Mouse (Mus musculus): ENCODE results near the gene Hsd17b6.
A peak's percentile ranks its signal among the peaks of the same experiment; 100 is the strongest.
"Not testable (repeated sequence)": the region's sequence is repeated elsewhere in the genome, so short reads cannot be mapped to it uniquely, and the experiment has no call there.

Hsd17b6 gene

GRCm38 (mm10) chr10:128007446-128007845, at the start of gene Hsd17b6:
Gene Hsd17b6 (minus strand): TSS chr10:128007611.
- DNase-seq (ENCODE audit: low spot score in 2 of 2) = no peak

- DNase-seq (ENCODE audit: low spot score in 2 of 2) = no peak
These were observed 45.6 kb upstream of the Hsd17b6 start for GRCm38 (mm10) chr10:128053001-128053400.

GRCm38 (mm10) chr10:128052136-128052535, 44.7 kb upstream of the Hsd17b6 start:
- not testable (repeated sequence) for DNase-seq (ENCODE audit: low spot score in 2 of 2)

- no peak for DNase-seq (ENCODE audit: low spot score in 2 of 2)
These were observed 44.2 kb upstream of the Hsd17b6 start for GRCm38 (mm10) chr10:128051589-128051988.

- DNase-seq (ENCODE audit: low spot score in 2 of 2) = no peak
These were observed 42.9 kb upstream of the Hsd17b6 start for GRCm38 (mm10) chr10:128050355-128050754.

GRCm38 (mm10) chr10:128049741-128050140, 42.3 kb upstream of the Hsd17b6 start:
- DNase-seq (ENCODE audit: low spot score in 2 of 2) = no peak

- DNase-seq (ENCODE audit: low spot score in 2 of 2) = no peak
These were observed 40.7 kb upstream of the Hsd17b6 start for GRCm38 (mm10) chr10:128048157-128048556.

- no peak for DNase-seq (ENCODE audit: low spot score in 2 of 2)
These were observed 35.8 kb upstream of the Hsd17b6 start for GRCm38 (mm10) chr10:128043041-128043835.

GRCm38 (mm10) chr10:128042466-128042865, 35.1 kb upstream of the Hsd17b6 start:
- DNase-seq (ENCODE audit: low spot score in 2 of 2) = no peak

GRCm38 (mm10) chr10:128041636-128042035, 34.2 kb upstream of the Hsd17b6 start:
- DNase-seq (ENCODE audit: low spot score in 2 of 2) = no peak

- DNase-seq (ENCODE audit: low spot score in 2 of 2) = no peak
These were observed 32.9 kb upstream of the Hsd17b6 start for GRCm38 (mm10) chr10:128040293-128040692.

GRCm38 (mm10) chr10:128039858-128040257, 32.4 kb upstream of the Hsd17b6 start:
- no peak for DNase-seq (ENCODE audit: low spot score in 2 of 2)

- no peak for DNase-seq (ENCODE audit: low spot score in 2 of 2)
These were observed 31.8 kb upstream of the Hsd17b6 start for GRCm38 (mm10) chr10:128039167-128039566.

GRCm38 (mm10) chr10:128037921-128038320, 30.5 kb upstream of the Hsd17b6 start:
- DNase-seq (ENCODE audit: low spot score in 2 of 2) = no peak

GRCm38 (mm10) chr10:128036746-128037425, 29.5 kb upstream of the Hsd17b6 start:
- no peak for DNase-seq (ENCODE audit: low spot score in 2 of 2)

- DNase-seq (ENCODE audit: low spot score in 2 of 2) = no peak
These were observed 23.4 kb upstream of the Hsd17b6 start for GRCm38 (mm10) chr10:128030860-128031259.

- DNase-seq (ENCODE audit: low spot score in 2 of 2) = no peak
These were observed 22.5 kb upstream of the Hsd17b6 start for GRCm38 (mm10) chr10:128029931-128030330.

- DNase-seq (ENCODE audit: low spot score in 2 of 2) = no peak
These were observed 16.1 kb upstream of the Hsd17b6 start for GRCm38 (mm10) chr10:128023496-128023895.

GRCm38 (mm10) chr10:128022196-128022595, 14.8 kb upstream of the Hsd17b6 start:
- no peak for DNase-seq (ENCODE audit: low spot score in 2 of 2)

- DNase-seq (ENCODE audit: low spot score in 2 of 2) = peak; percentile 51 to 59
These were observed 7.9 kb upstream of the Hsd17b6 start, which contains the start of gene Prim1 for GRCm38 (mm10) chr10:128015068-128015934. Gene Prim1 (plus strand): TSS chr10:128015168.

- no peak for DNase-seq (ENCODE audit: low spot score in 2 of 2)
These were observed 2.3 kb upstream of the Hsd17b6 start for GRCm38 (mm10) chr10:128009735-128010134.

Data from frontal cortex, postnatal 25 days (tissue).